Mouse (Mus musculus) gastrocnemius, postnatal 36 days (tissue): ENCODE data around the gene Tas2r134. TPM values are rescaled to one million over a fixed set of nuclear protein-coding genes. Genes with fewer than 3 reads are reported as not detected.

Source experiments
- DNase-seq, 2 experiments: peaks; one replicate each; pipeline ENCODE4 v3.0.0; 2022
- intact Hi-C: fragments of 180-260 bp; cut with DNase I; formaldehyde crosslinking; loops from one replicate; pipeline ENCODE4 v1.15.1; 2025
- long read RNA-seq, 2 experiments: library from polyadenylated mRNA; stranded (forward); transcript quantifications; one replicate each; pipeline ENCODE4 v2.0.0; 2021
- total RNA-seq, 2 experiments: library from RNA; stranded (reverse); gene quantifications; 2 replicates each; pipeline ENCODE4 v1.2.3; 2021

Tas2r134 gene
- total RNA-seq = not detected
- long read RNA-seq, experiment 1 = 0 reads
- long read RNA-seq, experiment 2 = 0 reads

DNA sequence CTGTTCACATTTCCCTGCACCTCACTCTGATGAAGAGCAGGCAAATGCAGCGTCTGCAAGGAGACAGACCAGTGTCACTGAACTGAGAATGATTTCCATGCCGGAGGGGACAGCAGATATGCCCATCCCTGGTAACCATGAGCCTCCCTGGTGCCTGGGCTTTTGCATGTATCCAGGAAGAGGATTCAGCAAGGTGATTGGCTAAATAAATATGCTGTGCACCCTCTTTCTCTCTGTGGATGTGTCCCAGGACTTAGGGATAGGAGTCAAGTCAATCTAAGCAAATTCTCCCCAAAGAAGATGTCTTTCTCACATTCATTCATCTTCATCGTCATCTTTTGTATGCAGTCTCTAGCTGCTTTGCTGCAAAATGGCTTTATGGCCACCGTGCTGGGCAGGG is at the start of gene Tas2r134:
Tas2r134 (plus strand) TSS at position 301 of the 400 bp plus-strand sequence.
- intact Hi-C loops = no loop called here

GRCm38 (mm10) chr2:51579767-51580166 is 47.5 kb upstream of the Tas2r134 start:
- DNase-seq = no peak
- intact Hi-C loops = no loop called here

More for the DNA sequence above, at the start of gene Tas2r134:
- no peak for DNase-seq

DNA sequence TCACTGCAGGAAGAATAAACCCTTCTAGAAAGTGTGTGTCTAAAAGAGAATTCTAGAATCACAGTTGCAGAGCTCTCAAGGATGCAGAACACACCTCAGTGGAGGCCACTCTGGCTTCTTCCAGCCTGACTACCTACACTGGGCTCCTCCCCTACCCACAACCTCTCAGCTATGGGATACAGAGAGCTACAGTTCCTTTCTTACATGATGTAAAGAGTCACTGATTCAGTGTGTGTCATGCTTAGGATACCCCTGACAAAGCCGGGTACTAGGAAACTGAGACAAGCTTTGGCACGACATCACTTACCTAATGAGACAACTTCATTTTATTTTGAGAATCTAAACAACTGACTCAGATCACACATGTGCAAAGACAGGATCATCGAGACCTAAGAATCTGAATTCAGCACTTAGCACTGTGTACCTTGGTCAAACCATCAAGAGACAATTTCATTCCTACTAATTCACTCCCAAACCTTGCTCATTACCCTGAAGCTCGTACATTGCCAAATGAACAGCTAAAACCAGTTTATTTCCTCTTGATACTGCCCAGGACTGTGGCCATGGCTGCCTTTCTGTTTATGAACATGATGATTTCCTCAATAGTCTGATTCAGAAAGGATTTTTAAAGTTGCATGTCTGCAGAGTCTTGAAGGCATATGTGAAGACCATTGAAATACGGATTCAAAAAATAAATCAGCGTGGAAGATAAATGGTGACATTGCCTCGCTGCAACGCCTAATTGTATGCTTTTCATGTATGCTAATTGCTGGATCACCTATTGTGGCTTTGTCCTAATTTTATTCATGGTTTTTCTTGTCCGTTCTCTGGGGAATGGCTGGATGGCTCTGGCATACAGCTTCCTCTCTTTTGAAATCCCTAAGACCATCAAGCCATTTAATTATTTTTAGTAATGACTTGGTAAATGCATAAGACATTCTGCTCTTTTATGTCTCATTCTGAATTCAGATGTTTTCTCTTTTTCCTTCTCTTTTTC is 43.0 kb upstream of the Tas2r134 start:
- DNase-seq = no peak
- intact Hi-C loops = loop anchor here (5.0 kb wide), 1 partner anchor 248 kb away; no protein-coding TSS in a partner anchor

DNA sequence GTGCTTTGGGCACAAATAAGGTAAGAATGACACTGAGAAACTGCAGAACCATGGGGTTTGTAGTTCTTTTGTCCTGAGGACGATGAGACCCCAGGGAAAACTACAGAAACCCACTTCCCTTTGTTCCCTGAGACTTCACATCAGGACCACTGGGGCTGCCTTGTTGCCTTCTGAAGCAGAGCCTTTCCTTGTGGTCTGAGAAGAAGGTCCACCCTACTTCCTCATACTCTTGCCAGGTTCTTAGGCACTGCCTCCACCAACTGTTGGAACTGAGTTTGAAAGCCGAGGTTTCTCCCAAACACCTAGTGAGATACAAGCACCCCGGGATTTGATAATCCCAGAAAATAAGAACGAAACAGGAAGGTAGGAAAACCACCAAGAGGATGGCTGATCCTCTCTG is 39.0 kb upstream of the Tas2r134 start:
- intact Hi-C loops = loop anchor here (5.0 kb wide), 1 partner anchor 244 kb away; no protein-coding TSS in a partner anchor
- DNase-seq = no peak

DNA sequence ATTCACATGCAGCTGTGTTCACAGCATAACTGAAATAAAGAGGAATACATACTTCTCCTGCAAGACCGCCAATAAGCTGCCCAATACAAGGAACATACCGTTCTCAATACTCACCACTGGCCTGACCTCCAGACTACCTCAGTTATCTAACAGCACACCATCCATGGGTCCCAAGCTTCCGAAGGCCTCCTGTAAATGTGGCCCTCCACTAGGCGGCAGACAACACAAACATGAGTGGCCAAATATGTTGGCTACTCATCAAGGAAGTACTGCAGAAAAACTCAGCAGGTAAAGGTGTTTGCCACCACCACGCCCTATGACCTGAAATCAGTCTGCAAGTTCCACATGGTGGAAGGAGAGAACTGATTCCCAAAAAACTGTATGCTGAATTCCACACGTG is 38.4 kb upstream of the Tas2r134 start:
- intact Hi-C loops = loop anchor here (5.0 kb wide), 1 partner anchor 243 kb away; no protein-coding TSS in a partner anchor
- no peak for DNase-seq

GRCm38 (mm10) chr2:51589627-51590026 is 37.7 kb upstream of the Tas2r134 start:
- DNase-seq = no peak
- intact Hi-C loops = loop anchor here (5.0 kb wide), 1 partner anchor 243 kb away; no protein-coding TSS in a partner anchor

DNA sequence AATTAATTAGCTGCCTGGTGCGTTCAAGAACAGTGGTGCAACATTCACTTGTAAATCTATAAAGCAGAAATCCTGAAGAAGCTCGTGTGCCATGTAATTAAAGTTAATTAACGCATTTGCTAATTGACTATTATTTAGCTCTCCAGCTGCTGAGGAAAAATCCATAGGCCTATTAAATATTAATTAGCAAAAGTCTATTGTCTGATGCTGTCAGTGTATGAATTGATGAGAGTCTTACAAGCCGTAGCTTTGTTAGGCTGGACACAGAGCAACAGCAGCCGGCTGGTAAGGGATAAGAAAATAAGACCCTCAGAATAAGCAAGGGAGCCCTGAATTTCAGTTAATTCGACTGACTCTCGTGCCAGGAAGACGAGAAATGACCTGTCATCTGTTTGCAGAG is 37.0 kb upstream of the Tas2r134 start:
- no peak for DNase-seq

DNA sequence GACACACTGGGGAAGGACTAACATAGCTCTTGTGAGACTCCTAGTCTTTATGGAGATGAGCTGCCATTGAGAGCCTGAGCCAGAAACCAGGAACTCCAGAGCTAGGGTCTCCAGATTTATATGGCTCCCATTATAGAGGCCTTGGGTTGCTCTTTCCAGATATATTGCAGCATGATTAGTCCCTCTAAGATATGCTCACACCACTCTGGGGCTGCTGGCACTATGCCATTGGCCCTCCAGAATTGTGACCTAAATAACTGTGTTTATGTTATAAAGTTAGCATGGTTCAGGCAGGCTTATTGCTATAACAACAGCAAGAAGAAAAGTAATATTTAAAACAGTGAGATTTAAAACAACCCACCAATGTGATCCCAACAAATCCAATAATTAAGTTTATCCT is 35.2 kb upstream of the Tas2r134 start:
- no peak for DNase-seq
- intact Hi-C loops = no loop called here

More for the DNA sequence above, 37.0 kb upstream of the Tas2r134 start:
- intact Hi-C loops = no loop called here

DNA sequence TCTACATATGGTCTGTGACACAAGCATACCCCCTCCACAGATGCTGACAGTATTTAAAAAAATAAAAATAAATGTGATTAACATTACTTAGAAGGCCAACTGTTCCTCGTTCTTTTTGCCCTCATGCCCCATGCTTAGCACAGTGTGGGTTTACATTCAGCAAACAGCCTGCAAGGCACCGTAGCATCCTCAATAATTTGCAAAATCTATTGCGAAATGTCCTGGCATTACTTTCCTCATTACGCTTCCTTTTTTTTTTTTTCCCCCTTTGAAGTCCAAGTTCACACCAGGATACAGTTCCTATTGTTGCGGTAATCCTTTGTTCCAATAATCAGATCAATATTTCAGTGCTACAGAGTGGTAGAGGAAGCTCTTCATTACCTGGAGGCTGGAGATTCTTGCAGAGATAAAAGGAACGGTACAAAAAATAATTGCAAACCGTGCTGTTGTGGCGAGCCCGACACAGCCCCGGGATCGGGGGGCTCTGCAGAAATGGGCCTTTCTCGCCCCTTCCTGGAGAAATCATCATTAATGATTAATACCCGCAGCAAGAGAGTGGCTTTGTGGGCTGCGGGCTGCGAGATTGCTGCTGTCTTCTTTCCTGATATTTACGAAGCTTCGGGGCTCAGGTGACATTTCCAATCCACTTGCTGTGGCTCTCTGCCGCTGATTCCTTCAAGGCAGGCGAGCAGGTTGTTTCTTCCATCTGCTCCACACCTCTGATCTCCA is 27.7 kb upstream of the Tas2r134 start:
- DNase-seq = no peak

DNA sequence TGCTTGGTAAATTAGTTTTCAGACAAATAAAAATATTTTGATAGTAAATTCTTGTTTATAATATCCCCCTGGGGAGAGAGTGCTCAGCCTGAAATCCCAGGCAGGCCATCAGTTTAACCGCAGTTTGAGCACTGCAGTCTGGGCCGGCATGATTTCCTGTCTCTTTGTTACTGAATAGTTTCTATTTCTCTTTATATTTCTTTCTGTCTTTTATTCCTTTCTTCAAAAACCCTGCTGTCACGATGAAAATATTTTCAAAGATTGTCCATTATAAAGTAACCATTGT is 27.2 kb upstream of the Tas2r134 start:
- intact Hi-C loops = no loop called here
- DNase-seq = no peak

More for the DNA sequence above, 27.7 kb upstream of the Tas2r134 start:
- intact Hi-C loops = no loop called here

GRCm38 (mm10) chr2:51600873-51601272 is 26.4 kb upstream of the Tas2r134 start:
- no peak for DNase-seq
- intact Hi-C loops = no loop called here

DNA sequence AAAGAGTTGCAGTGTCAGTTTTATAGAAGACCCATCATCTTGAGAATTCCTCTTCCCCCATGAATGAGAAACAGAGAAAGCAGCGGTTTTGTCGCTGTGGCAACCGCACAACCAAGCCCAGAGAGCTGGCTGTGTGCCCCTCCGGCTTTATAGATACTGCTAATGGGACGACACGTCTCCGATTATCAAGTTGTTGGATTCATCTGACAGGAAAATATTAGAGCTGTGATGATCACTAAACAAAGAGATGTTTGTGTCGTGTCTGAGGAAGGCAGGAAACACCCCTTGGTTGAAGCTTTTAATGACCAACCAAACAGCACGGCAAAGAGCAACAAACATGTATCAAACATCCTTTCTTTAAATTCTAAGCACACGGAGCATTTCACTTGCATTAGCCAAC is 17.0 kb upstream of the Tas2r134 start:
- no peak for DNase-seq
- intact Hi-C loops = no loop called here

DNA sequence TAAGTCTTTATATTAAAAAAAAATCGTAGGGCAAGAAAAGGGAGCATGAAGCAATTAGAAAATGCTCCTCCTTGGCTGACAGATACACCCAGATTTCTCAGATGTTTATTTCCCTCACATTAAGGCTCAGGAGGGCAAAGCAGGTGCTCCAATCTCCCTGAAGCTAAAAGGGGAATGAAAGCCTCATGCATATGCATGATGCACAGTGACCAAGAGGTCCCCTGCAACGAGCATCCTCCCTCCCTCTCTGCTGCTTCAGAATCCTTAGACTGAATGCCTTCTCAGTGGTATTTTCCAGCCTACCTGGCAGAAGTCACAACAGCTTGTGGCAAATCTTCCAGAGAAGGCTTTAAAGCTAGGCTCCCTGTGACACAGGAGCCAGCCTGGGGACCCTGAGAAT is 16.4 kb upstream of the Tas2r134 start:
- intact Hi-C loops = no loop called here
- no peak for DNase-seq

DNA sequence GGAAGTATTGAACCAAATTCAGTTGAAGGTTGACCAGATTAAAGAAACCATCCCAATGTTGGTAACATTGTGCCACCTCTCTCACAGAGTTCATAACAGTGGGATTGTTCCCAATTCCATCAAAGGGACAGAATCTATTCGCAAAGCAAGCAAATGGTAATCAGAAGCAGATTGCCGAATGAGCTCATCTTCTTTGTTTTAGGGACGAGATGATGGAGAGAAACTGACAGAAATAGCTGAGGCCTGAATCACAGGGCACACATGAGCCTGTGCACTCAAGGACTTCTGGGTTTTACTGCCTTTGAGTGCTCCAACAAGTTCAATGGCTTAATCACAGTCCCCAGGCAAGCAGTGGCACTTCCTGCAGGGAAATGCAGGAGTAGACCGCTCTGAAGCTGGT is 13.6 kb upstream of the Tas2r134 start:
- DNase-seq = no peak
- intact Hi-C loops = no loop called here

DNA sequence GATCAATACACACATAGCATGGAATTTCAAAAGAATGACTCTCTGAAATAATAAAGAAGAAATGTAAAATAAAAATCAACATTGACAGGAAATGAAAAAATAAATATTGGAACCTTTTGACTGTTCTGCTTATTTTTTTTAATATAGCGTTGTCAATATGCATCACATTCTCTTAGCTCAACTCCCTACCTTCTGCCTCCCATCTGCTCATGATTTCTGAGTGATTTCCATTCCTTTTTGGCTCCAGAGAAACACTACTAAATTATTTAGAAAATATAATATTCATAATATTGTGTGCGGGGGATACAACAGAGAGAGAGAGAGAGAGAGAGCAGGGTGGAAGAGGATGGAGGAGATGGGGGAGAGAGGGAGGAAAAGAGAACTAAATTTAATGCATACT is 5.4 kb upstream of the Tas2r134 start:
- intact Hi-C loops = no loop called here
- no peak for DNase-seq

GRCm38 (mm10) chr2:51626007-51626406 is 1.3 kb upstream of the Tas2r134 start:
- intact Hi-C loops = no loop called here
- DNase-seq = no peak

DNA sequence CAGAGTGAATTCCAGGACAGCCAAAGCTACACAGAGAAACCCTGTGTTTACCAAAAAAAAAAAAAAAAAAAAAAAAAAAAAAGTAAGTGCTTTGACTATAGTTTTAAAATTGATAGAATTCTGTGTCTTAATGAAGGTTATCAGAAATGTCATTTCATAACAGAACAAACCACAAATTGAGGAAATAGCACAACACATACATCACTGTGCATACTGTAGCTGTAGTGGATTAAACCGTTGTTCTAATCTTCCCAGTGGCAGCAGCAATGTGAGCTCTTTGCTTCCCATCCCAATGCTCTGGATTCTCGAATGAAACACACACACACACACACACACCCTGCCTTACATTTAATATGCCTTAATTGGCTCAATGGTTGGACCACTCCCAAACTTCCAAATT is 4.1 kb downstream of the Tas2r134 start:
- intact Hi-C loops = no loop called here

DNA sequence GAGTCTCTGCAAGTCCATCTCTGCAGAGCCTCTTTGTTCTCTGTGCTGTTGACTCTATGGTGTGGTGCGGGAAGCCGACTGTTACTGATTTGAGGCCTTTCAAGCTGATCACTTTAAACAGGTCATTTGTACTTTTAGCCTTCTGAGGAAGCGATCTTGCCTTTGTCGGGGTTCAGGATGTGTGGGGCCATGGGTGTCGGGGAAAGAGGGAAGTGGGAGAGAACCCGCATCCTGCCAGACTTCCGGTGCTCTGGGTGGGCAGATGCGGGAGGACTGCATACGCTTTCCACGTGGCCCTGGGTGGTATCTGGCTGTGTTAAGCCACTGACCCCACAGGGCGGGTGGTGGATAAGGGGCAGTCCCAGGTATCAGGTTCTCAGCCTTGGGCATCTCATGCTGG is 10.4 kb downstream of the Tas2r134 start:
- no peak for DNase-seq
- intact Hi-C loops = no loop called here

More for the DNA sequence above, 4.1 kb downstream of the Tas2r134 start:
- DNase-seq = no peak

DNA sequence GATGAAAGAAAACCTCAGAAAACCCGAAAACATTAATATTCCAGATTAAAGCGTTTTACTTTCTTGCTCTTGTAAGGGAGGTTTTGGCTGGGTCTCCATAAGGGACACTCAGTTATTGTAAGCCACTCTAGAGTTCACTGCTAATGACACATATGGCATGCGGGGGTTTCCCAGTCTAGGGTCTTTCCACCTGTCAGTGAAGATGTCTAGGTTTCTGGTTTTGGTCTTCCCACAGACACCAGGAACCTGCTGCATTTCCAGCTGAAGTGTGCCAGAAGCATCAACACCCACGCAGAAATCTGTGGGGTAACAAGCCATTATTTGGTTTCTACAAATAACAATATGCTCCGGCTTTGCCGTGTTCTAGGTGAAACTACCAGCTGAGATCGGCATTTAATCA is 14.3 kb downstream of the Tas2r134 start:
- intact Hi-C loops = no loop called here
- no peak for DNase-seq

DNA sequence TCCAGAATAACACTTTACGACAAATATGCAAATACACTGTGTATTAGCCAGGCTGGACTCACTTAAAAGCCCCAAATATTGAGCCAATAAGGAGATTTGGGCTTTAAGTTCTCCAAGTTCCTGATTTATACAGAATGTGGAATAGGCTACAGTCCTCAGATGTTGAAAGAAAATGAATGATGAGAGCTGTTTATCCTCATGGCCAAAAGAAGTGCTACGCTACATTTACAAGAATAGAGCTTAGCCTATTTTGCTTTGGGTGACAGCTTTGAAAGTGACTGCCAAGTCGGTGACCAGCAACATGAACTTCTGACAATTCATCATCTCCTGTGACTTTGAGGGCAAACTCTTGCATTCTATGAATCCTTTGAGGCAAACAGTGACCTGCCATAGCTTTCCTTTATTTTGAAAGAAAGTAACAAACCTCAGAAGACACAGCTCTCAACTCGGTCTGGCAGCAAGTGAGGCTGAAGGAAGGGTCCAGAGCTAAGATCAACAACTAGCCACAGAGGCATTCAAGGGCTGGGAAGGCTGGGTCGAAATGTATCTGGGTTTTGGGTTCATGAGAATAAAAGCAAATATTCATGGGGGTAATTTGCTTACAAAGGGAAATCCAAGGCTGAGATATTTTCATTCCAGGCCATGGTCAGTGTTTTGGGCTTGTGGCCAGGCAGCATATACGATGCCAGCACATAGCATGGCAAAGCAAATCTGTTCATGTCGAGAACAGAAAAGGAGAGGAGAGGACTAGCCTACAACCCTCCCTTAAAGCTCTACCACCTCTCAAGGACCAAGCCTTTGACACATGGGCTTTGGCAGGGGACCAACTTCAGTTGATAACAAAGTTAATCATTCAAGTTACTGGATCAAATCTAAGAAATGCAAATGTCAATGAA is 16.2 kb downstream of the Tas2r134 start:
- intact Hi-C loops = no loop called here
- DNase-seq = no peak
